Mouse (Mus musculus): ENCODE measurements around the gene Plk3. TPM values are rescaled to one million over a fixed set of nuclear protein-coding genes. Genes with fewer than 3 reads are reported as not detected.

Gene Plk3
- polyA plus RNA-seq, 1 experiment from 2014 or later = 3.4 TPM

DNA sequence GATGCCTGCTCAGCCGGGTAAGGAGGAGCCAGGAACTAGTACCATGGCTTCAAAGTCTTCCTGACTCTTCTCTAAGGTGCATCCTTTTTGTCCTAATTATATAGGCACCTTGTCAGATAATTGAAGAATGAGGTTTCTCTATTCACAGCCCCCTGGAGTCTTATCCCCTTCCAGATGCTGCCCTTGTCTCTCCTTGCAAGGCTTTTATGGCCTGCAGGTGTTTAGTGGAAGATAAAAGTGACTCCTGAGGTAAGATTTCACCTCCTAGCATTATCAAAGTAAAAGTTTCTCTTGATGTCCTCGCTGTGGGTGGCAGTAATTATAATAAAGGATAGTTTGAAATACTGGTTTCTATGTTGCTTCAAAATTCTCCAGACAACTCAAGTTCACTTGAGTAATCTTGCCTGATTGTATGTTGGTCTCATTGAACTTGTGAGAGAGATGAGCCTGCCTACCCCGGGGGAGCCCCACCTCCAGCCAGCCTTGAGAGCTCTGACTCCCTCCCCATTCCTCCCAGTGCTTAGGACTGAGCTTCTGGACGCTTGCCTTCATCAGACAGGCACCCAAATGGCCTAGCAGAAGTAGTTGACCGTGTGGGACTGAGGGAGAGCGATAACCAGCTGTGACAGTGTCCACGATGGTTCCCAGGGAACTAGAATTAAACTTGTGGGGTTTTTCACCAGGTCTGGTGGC is 45.7 kb downstream of the Plk3 start:
- no peak overlapping the region for H3K4me2 ChIP-seq (ENCODE audit: low read depth, low read length)
- WGBS = 76% methylated on average over 7 of the region's 7 CpGs
- no peaks in the 10 kb centered on the region for H3K9me3 ChIP-seq (replicated peaks; ENCODE audit: control insufficient read depth, low read length)
- no peak overlapping the region for H3K4me3 ChIP-seq (replicated peaks; ENCODE audit: low read length)
- 0 out of 2 replicates have a peak, but pooled peaks cover 5% of the 10 kb centered on the region for H3K4me1 ChIP-seq (ENCODE audit: control insufficient read depth, insufficient read depth, low read length)
- no peaks in the 10 kb centered on the region for H3K36me3 ChIP-seq (ENCODE audit: control insufficient read depth, insufficient read depth, low read length)
- H3K9ac ChIP-seq (ENCODE audit: low read length) = no peak overlapping the region
- no peak overlapping the region for H3K27ac ChIP-seq (ENCODE audit: low read length)
- no peak for ATAC-seq (ENCODE audit: insufficient read depth, low FRiP score)
- no peaks in the 10 kb centered on the region for H3K27me3 ChIP-seq (ENCODE audit: control insufficient read depth, insufficient read depth, low read length)

Small RNA genes lying within 50 kb of the gene (microRNA-seq; reads per million reads assigned to microRNA genes)
- not detected for gene Gm22398

Other genes starting within 250 kb of the Plk3 start
- 77.5 and 84.2 TPM in 2 replicates for gene Urod, start 139.6 kb downstream of the Plk3 start, polyA plus RNA-seq (2015; fragmentation: Nextera tagmentation; extraction: Ambion mirVana)
- gene Hectd3, start 138.6 kb downstream of the Plk3 start, polyA plus RNA-seq (2015; fragmentation: Nextera tagmentation; extraction: Ambion mirVana) = 6.9 and 8.3 TPM in 2 replicates
- 35.6 and 36.3 TPM in 2 replicates for gene Eif2b3, start 114.6 kb downstream of the Plk3 start, polyA plus RNA-seq (2015; fragmentation: Nextera tagmentation; extraction: Ambion mirVana)
- gene Ptch2, start 37.9 kb downstream of the Plk3 start, polyA plus RNA-seq (2015; fragmentation: Nextera tagmentation; extraction: Ambion mirVana) = 7.0 and 7.3 TPM in 2 replicates
- 6.5 and 6.6 TPM in 2 replicates for gene Btbd19, start 8.2 kb downstream of the Plk3 start, polyA plus RNA-seq (2015; fragmentation: Nextera tagmentation; extraction: Ambion mirVana)
- gene Tctex1d4, start 7.2 kb downstream of the Plk3 start, polyA plus RNA-seq (2015; fragmentation: Nextera tagmentation; extraction: Ambion mirVana) = 0.22 TPM in 1 of 2 replicates, not detected in the other
- 671 and 829 TPM in 2 replicates for gene Rps8, start 22.3 kb upstream of the Plk3 start, polyA plus RNA-seq (2015; fragmentation: Nextera tagmentation; extraction: Ambion mirVana)
- 42.4 and 44.3 TPM in 2 replicates for gene Kif2c, start 48.7 kb upstream of the Plk3 start, polyA plus RNA-seq (2015; fragmentation: Nextera tagmentation; extraction: Ambion mirVana)
- 14.2 and 14.6 TPM in 2 replicates for gene Tmem53, start 118.0 kb upstream of the Plk3 start, polyA plus RNA-seq (2015; fragmentation: Nextera tagmentation; extraction: Ambion mirVana)
- gene Armh1, start 118.2 kb upstream of the Plk3 start, polyA plus RNA-seq (2015; fragmentation: Nextera tagmentation; extraction: Ambion mirVana) = 0.32 and 0.61 TPM in 2 replicates